Mouse (Mus musculus) neural tube, embryonic 14.5 days (tissue): Measurements from ENCODE around the gene Mfn2. TPM values are rescaled to one million over a fixed set of nuclear protein-coding genes. Genes with fewer than 3 reads are reported as not detected.
"Not testable (repeated sequence)": the region's sequence is repeated elsewhere in the genome, so short reads cannot be mapped to it uniquely, and the experiment has no call there.

ENCODE experiments used
- ATAC-seq: fragments of 200-750 bp; cut with Nextera tagmentation; 2 replicates; pipeline ENCODE4 v1.8.0; 2017; ENCODE audit warnings: low read depth, mild to moderate bottlenecking, moderate TSS enrichment, moderate library complexity
- H3K27ac ChIP-seq: fragments of 300-500 bp; sonication (generic); 2 replicates; pipeline ENCODE4 v1.5.1; 2014; ENCODE audit warnings: low read depth, mild to moderate bottlenecking, control low read depth, low read length, moderate library complexity, mixed read lengths
- H3K27me3 ChIP-seq: fragments of 300-500 bp; sonication (generic); 2 replicates; pipeline ENCODE4 v1.6.1; 2014; ENCODE audit warnings: low read length; ENCODE audit not compliant: control insufficient read depth, insufficient read depth
- H3K36me3 ChIP-seq: fragments of 300-500 bp; sonication (generic); 2 replicates; pipeline ENCODE4 v1.6.1; 2014; ENCODE audit warnings: low read length, mixed read lengths; ENCODE audit not compliant: control insufficient read depth, insufficient read depth
- H3K4me1 ChIP-seq: fragments of 300-500 bp; sonication (generic); 2 replicates; pipeline ENCODE4 v1.6.1; 2014; ENCODE audit warnings: low read length; ENCODE audit not compliant: control insufficient read depth, insufficient read depth
- H3K4me2 ChIP-seq: fragments of 300-500 bp; sonication (generic); 2 replicates; pipeline ENCODE4 v1.6.1; 2014; ENCODE audit warnings: mild to moderate bottlenecking, low read depth, low read length, control low read depth
- H3K4me3 ChIP-seq: fragments of 300-500 bp; sonication (generic); 2 replicates; pipeline ENCODE4 v1.5.1; 2014; ENCODE audit warnings: low read depth, low read length, control low read depth, mixed read lengths
- H3K9ac ChIP-seq: fragments of 300-500 bp; sonication (generic); replicated peaks from 2 replicates; pipeline ENCODE4 v1.6.1; 2014; ENCODE audit warnings: low read depth, mild to moderate bottlenecking, control low read depth, low read length, mixed read lengths
- H3K9me3 ChIP-seq: fragments of 300-500 bp; sonication (generic); 2 replicates; pipeline ENCODE4 v1.6.1; 2016; ENCODE audit warnings: low read length; ENCODE audit not compliant: control insufficient read depth
- WGBS: fragments of 180-500 bp; shearing (Covaris S2); extraction: QIAGEN DNeasy Blood & Tissue Kit; methylation state at CpG from one replicate; pipeline ENCODE4 v1.1.7; 2014; 5-methylcytosine and 5-hydroxymethylcytosine counted together
- polyA plus RNA-seq: library from polyadenylated mRNA; unstranded; fragments of >200 nt; fragmentation: Nextera tagmentation; extraction: Ambion mirVana; gene quantifications from 2 replicates; pipeline ENCODE4 v1.2.1, GENCODE M21; 2014

Mfn2 gene
- polyA plus RNA-seq, 1 experiment from 2014 or later, result 72.1 TPM

GRCm38 (mm10) chr4:147842871-147843270 lies 61.6 kb downstream of the Mfn2 start:
- Histone ChIP-seq H3K4me2 (no peak overlapping the region), H3K9me3 (peaks cover 24% of the 10 kb centered on the region), H3K27ac (no peak overlapping the region), H3K4me3 (no peak overlapping the region), H3K9ac (no peak overlapping the region), H3K27me3 (no peaks in the 10 kb centered on the region), H3K36me3 (no peaks in the 10 kb centered on the region; the same call in 1 of the 2 replicates), H3K4me1 (peaks cover 5% of the 10 kb centered on the region)
- no peak for ATAC-seq
- 94% methylated on average over 3 of the region's 3 CpGs for WGBS

- not testable (repeated sequence) for H3K9ac ChIP-seq, ATAC-seq, H3K27me3 ChIP-seq, H3K4me2 ChIP-seq, H3K27ac ChIP-seq, H3K4me1 ChIP-seq, H3K4me3 ChIP-seq, H3K36me3 ChIP-seq
- WGBS, result 99% methylated on average over 16 of the region's 26 CpGs
- H3K9me3 ChIP-seq, result peaks cover 21% of the 10 kb centered on the region
These were observed 65.2 kb downstream of the Mfn2 start for GRCm38 (mm10) chr4:147839282-147839681.

GRCm38 (mm10) chr4:147824389-147824788 lies 80.1 kb downstream of the Mfn2 start:
- 96% methylated on average over 4 of the region's 4 CpGs for WGBS
- no peak for ATAC-seq
- Histone ChIP-seq H3K9me3 (peaks cover 37% of the 10 kb centered on the region), H3K4me1 (no peaks in the 10 kb centered on the region), H3K27ac (no peak overlapping the region), H3K27me3 (no peaks in the 10 kb centered on the region), H3K4me2 (no peak overlapping the region), H3K36me3 (peaks cover 39% of the 10 kb centered on the region), H3K9ac (no peak overlapping the region), H3K4me3 (no peak overlapping the region)

Other genes with a start within 250 kb of the Mfn2 start
- not detected in 2 replicates for gene Zfp534, start 202.2 kb downstream of the Mfn2 start, polyA plus RNA-seq
- gene Zfp984, start 94.9 kb downstream of the Mfn2 start, polyA plus RNA-seq, result 4.3 and 5.3 TPM in 2 replicates
- gene Zfp933, start 56.3 kb downstream of the Mfn2 start, polyA plus RNA-seq, result 6.6 and 9.6 TPM in 2 replicates
- 22.8 and 29.0 TPM in 2 replicates for gene Miip, start 35.9 kb downstream of the Mfn2 start, polyA plus RNA-seq
- gene Fv1, start 35.7 kb downstream of the Mfn2 start, polyA plus RNA-seq, result 7.4 and 13.8 TPM in 2 replicates
- gene Plod1, start 32.1 kb upstream of the Mfn2 start, polyA plus RNA-seq, result 15.6 and 29.7 TPM in 2 replicates
- gene 2510039O18Rik, start 36.2 kb upstream of the Mfn2 start, polyA plus RNA-seq, result 14.9 and 17.4 TPM in 2 replicates
- 0.36 and 0.55 TPM in 2 replicates for gene Nppb, start 81.1 kb upstream of the Mfn2 start, polyA plus RNA-seq
- gene Nppa, start 96.0 kb upstream of the Mfn2 start, polyA plus RNA-seq, result 2.4 and 2.6 TPM in 2 replicates
- 25.8 and 30.6 TPM in 2 replicates for gene Clcn6, start 134.1 kb upstream of the Mfn2 start, polyA plus RNA-seq
- 16.5 and 20.3 TPM in 2 replicates for gene Mthfr, start 134.4 kb upstream of the Mfn2 start, polyA plus RNA-seq
- 2.6 and 5.5 TPM in 2 replicates for gene Agtrap, start 183.3 kb upstream of the Mfn2 start, polyA plus RNA-seq
- gene Mad2l2, start 225.7 kb upstream of the Mfn2 start, polyA plus RNA-seq, result 114 and 127 TPM in 2 replicates
- 13.2 and 13.8 TPM in 2 replicates for gene Draxin, start 226.0 kb upstream of the Mfn2 start, polyA plus RNA-seq
- 18.0 and 19.7 TPM in 2 replicates for gene Fbxo6, start 247.4 kb upstream of the Mfn2 start, polyA plus RNA-seq